Mouse (Mus musculus) heart, adult 2 months (tissue): ENCODE data around the gene Ociad1.

Experiments used
- CTCF ChIP-seq: fragments of 200-600 bp; IDR thresholded peaks from 2 replicates; pipeline ENCODE4 v1.8.1; 2022; ENCODE audit warnings: antibody characterized with exemption, mild to moderate bottlenecking, moderate library complexity
- EP300 ChIP-seq: fragments of 200-500 bp; IDR thresholded peaks from 2 replicates; pipeline ENCODE4 v1.6.1; 2011; ENCODE audit warnings: low read depth, low read length, control low read depth; ENCODE audit not compliant: insufficient read depth
- POLR2A ChIP-seq: fragments of 200-500 bp; IDR thresholded peaks from 2 replicates; pipeline ENCODE4 v1.6.1; 2011; ENCODE audit warnings: mild to moderate bottlenecking, low read depth, low read length, control low read depth; ENCODE audit not compliant: insufficient read depth

GRCm38 (mm10) chr5:73249341-73249740 is 43.2 kb upstream of the Ociad1 start:
- TF ChIP-seq POLR2A (no peak), CTCF (no peak), EP300 (no peak)
